Mouse (Mus musculus) heart, adult 2 months (tissue): ENCODE measurements around the gene Gfpt1.

Source experiments
- CTCF ChIP-seq: fragments of 200-600 bp; IDR thresholded peaks from 2 replicates; pipeline ENCODE4 v1.8.1; 2022; ENCODE audit warnings: antibody characterized with exemption, mild to moderate bottlenecking, moderate library complexity
- EP300 ChIP-seq: fragments of 200-500 bp; IDR thresholded peaks from 2 replicates; pipeline ENCODE4 v1.6.1; 2011; ENCODE audit warnings: low read depth, low read length, control low read depth; ENCODE audit not compliant: insufficient read depth
- POLR2A ChIP-seq: fragments of 200-500 bp; IDR thresholded peaks from 2 replicates; pipeline ENCODE4 v1.6.1; 2011; ENCODE audit warnings: mild to moderate bottlenecking, low read depth, low read length, control low read depth; ENCODE audit not compliant: insufficient read depth

GRCm38 (mm10) chr6:87039161-87039560 is 3.5 kb upstream of the Gfpt1 start:
- TF ChIP-seq CTCF (no peak), EP300 (no peak), POLR2A (no peak)
